Mouse (Mus musculus) spleen, adult 2 months (tissue): ENCODE measurements at regions not wholly inside any gene's neighbourhood (a gene's known extent, or its start where the extent isn't known, plus 50 kb on each side); places are given as distances from the start of the nearest gene placed in this dataset.

Experiments used
- CTCF ChIP-seq: fragments of 200-500 bp; IDR thresholded peaks from 2 replicates; pipeline ENCODE4 v1.5.1; 2011; ENCODE audit warnings: mild to moderate bottlenecking, inconsistent platforms; ENCODE audit not compliant: insufficient read depth, insufficient read length, insufficient replicate concordance; ENCODE audit errors: extremely low read depth
- POLR2A ChIP-seq: fragments of 200-500 bp; IDR thresholded peaks from 2 replicates; pipeline ENCODE4 v1.6.1; 2011; ENCODE audit warnings: low read depth, low read length, inconsistent platforms

GRCm38 (mm10) chr3:78782766-78783165 is 503.6 kb downstream of the Rapgef2 start:
- TF ChIP-seq POLR2A (no peak), CTCF (no peak)
